Mouse (Mus musculus) right cerebral cortex, adult 18-20 months (tissue): ENCODE measurements around the gene Ccnl1.

Experiments used
- DNase-seq: peaks from one replicate; pipeline ENCODE4 v3.0.0; 2022; ENCODE audit warnings: mixed read lengths

The Ccnl1 gene

DNA sequence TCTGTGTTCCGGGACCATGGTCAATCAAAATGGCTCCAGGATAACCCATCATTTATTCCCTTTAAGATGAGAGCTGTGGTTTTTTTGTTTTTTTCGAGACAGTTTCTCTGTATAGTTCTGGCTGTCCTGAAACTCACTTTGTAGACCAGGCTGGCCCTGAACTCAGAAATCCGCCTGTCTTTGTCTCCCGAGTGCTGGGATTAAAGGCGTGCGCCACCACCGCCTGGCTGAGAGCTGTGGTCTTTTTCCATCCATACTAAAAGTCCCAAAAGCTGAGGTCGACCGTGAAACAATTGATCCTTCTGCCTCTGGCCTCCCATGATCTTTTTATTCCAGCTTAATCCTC lies 764 bp upstream of the Ccnl1 start:
- no peak for DNase-seq

DNA sequence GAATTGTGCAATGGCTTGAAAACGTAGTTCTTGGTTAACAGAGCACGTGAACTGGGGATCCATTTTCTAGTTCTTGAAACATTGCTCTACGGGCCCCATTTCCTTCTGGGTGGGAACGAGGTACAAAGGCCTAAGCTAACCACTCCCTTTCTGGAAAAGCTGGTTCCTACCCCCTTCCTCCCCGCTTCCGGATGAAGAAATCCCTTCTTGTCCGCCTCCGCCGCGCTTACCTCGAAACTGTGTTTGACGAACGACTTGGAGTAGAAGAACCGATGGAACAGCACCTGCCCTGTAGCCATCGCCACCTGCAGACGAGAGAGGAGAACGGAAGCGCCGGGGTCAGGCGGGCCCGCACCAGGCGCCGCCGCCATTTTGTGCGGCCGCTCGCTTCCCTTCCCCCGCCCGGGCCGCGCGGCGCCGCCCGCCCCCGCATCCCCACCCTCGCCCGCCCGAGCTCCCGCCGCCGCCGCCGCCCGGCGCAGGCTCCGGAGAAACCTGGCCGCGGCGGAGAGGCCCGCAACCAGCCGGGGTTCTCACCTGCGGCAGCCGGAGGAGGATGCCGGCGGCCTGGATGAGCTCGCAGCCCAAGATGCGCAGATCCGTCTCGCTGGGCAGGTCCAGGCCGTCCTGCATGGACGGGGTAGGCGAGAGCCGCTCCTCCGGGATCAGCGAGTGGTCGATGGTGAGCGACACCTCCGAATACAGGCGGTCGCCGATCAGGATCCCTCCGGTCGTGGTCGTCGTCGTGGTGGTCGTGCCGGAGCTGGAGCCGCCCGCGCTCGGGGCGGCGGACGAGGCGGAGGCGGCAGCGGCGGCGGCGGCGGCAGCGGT lies 563 bp downstream of the Ccnl1 start:
- peak; percentile 46 for DNase-seq

DNA sequence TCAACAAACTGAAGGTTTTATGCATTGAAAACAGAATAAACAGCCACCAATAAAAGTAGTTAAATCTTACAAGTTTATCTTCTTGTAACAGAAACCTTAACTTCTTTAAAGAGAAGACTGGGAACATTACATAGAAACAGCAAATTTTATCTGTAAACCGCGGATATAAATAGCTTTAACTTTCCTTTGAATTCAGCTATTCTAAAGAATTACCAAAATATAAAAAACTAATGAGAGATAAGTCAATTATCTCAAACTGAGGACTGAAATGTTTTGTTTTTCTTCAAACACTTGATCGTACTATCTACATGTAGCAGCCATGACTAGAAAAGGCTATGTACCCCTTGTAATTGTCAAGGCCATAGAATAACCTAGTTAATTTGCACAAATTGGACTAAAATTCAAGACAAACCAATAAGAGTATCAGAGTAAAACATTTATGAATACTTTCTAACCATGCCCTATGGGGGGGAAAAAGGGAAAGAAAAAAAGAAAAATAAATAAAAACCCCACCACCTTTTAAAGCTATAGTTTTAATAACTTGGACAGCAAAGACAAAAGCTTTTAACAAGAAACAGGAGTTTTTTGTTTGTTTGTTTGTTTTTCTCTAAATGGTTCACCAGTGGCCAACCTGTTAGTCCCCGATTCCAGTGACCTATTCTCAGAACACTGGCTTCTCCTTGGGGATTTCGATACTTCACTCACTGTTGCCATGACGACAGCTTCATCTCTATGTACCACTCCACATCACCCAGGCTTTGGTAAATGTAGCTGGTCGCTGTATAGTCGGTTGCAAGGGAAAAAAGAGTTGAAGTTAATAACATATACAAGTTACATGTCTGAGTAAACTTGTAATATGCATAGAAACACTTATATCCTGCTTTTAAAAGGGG lies 3.3 kb downstream of the Ccnl1 start:
- DNase-seq: no peak

DNA sequence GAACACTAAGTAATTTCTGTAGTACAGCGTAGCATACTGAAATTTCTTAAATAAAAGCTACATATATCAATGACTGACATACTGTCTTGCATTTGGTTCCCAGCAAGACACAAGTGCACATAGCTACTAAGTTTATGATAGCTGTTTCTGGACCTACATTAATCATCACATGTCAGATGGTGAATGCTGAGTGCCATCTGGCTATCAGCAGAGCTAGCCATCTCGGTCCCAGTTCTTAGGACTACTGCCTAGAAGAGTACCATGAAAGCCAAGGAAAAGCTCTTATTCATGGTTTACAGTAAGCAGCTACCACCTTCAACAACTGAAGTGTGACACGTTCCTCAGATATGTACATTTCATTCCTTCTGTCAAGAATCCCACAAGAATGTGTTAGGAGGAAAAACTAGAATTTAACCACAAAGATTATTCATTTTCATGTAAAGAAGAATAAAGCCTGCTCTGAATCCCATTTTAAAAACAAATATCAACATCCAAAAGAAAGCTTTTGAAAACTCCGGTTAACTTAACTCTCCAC lies 7.2 kb downstream of the Ccnl1 start:
- no peak for DNase-seq

DNA sequence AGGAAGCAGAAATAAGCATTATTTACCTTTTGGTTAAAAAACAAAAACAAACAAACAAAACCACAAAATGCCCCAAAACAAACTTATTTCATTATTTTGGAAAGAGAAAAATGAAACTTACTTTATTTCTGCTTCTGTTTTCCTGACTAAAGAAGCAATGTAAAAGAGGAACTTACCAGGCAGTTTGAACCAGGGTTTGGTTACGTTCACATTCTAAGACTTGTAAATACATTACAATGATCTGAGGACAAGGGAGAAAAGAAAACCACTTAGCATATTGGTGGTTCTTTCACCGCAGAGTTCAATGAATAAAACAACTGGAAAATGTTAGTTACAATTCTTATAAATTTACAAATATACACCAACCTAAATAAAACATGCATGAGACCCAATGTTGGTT lies 7.7 kb downstream of the Ccnl1 start:
- DNase-seq: no peak

DNA sequence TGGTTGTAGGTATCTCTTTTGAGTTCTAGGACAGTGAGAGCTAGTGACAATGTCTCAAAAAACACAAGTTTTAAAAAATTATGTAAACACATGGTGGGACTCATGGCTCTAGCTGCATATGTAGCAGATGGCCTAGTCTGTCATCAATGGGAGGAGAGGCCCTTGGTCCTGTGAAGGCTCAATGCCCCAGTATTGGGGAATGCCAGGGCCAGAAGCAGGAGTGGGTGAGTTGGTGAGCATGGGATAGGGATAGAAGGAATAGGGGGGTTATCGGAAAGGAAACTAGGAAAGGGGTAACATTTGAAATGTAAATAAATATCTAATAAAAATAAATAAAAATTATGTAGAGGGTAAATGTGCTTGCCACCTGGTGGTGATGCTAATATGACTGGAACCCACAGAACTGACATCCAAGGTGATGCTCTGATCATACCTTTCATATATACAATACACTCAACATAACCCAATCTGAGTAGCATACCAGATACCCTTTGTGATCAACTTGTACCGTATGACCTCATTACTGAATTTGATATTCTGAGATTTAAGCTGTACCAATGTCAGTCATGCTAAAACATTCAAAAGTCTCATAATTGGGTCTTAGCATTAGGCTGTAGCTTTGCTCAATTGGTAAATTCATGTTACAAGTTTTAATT lies 12.6 kb downstream of the Ccnl1 start:
- no peak for DNase-seq

DNA sequence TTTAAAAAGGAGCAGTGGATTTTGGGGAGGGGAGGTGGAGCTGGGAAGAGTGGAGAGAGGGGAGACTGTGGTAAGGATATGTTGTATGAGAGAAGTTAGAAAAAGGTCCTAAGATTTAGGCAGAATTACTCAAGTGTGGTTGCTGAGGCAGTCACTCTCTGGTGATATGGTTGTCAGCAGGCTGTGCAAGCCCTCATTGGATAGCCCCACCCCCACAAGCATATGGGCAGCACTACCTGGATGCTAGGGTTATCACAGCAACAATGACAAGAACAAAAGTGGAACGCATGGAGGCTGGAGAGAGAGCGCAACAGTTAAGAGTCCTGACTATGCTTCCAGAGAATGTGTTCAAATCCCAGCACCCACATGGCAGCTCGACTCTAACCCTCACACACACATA lies 13.3 kb downstream of the Ccnl1 start:
- no peak for DNase-seq

DNA sequence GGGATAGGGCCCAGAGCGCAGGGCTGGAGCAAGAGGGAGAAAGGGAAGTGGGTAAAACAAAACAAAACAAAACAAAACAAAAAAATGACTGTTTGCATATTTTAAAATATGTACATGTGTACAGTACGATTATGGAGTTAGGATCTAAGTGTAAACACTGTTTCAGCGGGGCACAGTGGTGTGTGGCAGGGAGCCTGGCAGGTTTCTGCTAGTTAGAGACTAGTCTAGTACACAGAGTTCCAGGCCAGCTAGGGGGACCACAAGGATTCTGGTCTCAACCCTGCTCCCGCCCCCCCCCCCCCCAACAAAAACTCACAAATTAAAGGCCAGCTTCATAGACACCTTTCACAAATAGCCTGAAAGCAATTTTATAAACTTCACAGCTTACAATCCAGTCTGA lies 14.6 kb downstream of the Ccnl1 start:
- DNase-seq: no peak

DNA sequence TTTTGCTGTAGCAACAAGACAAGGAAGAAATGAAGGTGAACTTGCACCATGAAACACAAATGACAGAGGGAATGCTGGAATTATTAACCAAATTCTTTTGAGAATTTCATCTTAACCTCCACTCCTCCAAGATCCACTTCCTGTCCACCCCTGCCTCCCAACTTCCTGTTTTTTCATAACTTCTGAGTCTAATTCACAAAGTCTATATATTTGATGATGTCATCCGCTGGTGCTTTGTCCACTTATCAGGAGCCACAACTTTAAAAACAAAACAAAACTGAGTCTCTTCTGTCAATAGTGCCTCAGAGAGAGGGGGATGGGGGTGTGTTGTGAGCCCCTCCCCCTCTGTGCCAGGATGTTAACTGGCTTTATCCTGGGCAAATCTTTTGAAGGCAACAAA lies 17.0 kb downstream of the Ccnl1 start:
- DNase-seq: no peak

DNA sequence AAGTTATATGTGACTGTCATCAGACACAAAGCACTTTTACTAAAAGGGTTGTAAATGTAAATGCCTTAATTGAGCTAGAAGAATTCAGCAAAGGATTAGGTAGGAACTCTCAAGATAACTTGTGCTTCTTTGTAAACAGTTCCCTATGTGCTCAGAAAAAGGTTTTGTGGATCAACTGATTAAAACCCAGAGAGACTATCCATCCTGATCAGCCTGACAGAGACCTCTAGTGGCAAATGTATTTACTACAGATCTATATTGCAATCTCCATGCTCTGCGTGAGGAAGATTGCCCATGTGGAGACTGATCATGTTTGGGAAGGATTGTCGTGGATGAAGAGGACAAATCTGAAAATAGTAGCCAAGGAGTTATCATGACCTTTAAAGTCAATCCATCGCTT lies 19.8 kb downstream of the Ccnl1 start:
- peak; percentile 24 for DNase-seq

DNA sequence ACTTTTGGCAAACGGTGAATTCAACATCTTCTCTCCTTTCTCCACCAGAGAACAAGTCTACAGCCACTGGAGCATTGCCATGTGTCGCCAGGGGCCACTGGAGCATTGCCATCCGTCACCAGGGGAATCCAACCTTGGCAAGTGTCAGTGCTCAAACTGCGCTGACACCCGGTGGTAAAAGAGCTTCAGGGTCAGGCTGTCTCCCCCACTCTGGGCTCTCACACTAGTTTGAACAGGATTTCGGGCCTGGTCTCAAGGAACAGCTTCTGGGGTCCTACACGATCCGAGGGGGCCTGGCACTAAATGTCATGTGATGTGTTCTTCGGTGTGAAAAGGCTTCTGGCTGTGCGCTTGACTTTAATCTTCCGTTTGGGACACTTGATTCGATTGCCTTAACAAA lies 21.7 kb downstream of the Ccnl1 start:
- no peak for DNase-seq

DNA sequence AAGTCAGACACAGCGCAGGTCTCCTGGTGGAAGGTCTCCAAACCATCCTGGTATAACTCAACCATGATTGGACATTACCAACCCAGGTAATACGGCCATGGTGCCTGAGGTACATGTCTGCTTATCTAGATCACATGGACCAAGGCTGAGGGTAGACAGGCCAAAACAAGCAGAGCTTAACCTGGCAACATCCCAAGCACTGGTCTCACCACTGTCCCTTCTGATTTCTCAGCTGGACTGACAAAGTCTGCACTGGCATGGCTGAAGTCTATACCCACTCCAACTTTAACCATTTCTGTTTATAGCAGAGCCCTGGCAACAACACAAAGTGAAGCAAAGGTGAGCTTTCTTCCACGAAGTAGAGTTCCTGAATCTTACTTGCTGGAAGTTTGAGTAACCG lies 22.9 kb downstream of the Ccnl1 start:
- DNase-seq: no peak

DNA sequence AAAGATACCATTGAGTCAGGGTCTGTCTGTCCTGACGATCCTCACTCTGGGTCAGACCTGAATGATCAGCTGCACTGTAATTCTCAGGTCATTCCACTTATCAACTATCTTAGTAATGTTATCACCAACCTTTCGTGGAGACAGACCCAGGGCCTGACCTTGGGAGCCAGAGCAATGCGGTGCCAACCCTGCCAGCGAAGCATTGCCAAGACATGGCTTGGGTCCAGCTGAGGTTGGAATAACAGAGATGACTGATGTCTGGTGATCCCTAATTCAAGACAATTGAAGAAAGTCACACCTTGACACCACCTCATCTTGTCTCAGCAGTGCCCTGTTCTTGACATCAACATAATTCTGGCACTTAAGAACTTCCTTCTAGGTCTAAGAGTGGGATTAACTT lies 24.3 kb downstream of the Ccnl1 start:
- no peak for DNase-seq

DNA sequence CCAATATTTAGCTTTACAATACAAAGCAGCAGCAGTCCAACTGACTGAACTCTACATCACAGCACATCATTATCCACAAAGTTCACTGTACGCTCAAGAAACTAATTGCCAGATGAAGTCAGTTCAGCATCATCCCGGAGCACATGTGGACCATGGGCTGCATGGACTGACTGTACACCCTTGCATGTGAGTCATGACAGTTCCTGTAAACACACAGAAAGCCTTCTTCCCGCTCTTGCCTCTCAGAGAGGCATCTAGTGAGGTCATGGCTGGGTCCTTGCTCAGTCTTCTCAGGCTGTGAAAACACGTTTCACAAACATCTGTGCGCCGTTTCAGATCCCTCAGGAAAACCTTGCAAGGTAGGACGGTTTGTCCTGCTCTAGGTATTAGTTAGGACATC lies 26.5 kb downstream of the Ccnl1 start:
- DNase-seq: no peak

DNA sequence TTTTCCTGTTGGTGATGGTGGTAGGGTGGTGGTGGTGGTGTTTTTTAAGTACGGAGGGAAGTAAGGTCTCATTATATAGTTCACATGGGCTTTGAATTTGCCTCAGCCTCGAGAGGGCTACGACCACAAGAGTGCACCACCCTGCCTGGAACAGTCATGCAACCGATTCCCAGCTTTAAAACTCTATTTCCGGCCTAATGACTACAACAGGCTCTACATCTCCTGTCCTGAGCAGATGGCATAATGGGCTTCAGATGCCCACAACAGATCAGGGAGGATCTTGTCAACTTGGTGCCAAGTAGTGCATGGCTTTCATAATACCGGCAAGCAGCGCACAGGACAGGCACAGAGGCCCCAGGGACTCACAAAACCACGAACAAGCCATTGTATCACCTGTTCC lies 27.4 kb downstream of the Ccnl1 start:
- DNase-seq: no peak

DNA sequence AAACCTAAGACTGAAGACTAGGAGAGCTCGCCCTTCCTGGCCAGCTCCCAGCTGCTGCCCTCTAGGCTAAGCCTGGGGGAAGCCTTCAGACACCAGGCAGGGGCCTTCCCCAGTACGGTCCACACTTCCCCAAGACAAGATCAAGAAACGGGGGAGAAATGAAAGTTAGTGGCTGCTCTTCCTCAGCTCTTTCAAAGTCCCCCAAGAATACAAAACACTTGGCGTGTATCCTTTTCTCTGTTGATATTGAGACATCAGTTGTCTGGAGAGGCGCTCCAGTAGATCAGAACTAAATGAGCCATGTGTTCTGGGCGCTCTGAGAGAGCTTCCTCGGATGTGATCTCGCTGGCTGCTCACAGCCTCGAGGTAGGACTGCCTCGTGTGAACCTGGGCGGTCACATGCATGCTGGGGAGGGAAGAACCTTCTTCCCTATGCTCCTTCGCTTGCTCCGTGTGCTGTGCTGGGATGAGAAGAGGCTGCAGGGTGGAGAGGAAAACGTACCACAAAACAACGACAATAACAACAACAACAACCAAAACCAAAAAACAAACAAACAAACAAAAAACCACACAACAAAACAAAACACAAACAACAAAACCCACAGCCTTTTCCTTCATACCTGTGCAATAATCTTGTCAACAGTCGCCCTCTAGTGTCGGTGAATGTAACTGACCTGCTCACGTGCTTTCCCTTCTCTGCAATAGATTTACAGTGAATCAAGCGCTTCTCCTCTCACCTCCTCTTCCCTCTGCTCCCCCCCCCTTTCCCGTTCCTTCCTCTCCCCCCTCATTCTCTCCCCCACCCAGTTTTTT lies 28.0 kb downstream of the Ccnl1 start:
- peak; percentile 77 for DNase-seq

DNA sequence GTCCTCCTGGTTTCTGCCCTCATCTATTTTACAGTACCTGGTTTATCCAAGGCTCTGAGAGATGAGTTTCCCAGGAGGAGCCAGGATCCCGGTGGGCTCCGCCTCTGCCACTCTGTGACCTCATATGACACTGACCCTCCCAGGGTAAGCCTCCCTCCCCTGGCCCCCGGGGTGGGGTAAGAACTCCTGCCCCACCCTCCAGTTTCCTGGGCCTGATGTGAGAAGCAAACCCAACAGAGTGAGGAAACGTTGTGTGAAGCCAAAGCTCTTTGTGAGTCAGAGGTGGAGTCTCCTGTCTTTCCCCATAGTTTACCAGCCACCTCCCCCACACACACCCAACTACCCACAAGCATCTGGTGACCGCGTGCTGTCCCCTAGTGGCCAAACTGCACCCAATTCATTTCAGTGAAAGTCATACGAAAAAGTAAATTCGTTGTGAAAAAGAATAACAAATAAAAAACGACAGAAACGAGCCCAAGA lies 28.7 kb downstream of the Ccnl1 start:
- peak; percentile 75 for DNase-seq

DNA sequence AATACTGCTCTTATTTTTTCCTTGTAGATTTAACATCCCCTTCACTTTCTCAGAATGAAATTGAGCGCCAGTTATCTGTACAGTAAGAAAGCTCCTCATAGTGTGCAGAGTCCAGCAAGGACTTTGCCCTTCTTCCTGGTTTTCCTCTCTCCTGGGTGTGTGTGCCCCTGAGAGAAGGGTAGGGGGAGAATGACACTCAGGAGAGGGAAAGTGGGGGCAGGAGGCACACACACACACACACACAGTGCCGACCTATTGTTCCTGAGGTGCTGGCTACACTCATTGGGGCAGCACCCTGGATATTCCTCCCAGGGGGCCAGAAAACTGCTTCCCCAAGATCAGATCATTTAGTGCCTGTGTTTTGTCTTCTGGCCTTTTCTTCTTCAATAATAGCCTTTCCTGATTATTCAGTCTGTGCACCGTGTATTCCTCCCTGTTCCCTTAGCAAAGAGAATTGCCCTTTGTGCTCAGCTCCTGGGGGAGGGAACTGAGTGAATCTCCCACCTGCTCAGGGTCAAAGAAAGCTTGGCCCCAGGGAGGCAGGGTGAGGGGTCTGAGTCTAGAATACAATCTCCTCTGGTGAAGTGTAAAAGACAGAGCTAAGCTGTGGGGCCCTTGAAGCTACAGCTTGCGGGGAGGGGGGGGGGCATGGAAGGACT lies 29.3 kb downstream of the Ccnl1 start:
- no peak for DNase-seq

DNA sequence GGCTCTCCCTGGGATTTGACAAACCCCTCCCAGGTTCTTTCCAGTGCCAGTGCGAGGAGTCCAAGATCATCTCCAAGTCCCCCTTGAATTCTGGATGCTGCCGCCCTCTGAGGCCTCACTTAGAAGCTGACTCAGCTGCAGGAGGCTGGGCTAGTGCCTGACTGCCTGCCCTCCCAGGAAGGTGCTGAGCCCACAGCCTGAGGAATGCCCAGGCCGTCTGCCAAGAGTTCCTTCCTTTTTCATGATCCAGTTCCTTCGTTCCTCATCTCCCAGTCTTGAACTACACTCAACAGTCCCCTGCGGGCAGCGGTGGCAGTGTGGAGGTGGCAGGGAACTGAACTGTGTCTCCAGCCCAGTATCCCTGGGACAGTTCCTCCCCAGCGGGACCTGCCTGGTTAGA lies 30.4 kb downstream of the Ccnl1 start:
- peak; percentile 24 for DNase-seq

DNA sequence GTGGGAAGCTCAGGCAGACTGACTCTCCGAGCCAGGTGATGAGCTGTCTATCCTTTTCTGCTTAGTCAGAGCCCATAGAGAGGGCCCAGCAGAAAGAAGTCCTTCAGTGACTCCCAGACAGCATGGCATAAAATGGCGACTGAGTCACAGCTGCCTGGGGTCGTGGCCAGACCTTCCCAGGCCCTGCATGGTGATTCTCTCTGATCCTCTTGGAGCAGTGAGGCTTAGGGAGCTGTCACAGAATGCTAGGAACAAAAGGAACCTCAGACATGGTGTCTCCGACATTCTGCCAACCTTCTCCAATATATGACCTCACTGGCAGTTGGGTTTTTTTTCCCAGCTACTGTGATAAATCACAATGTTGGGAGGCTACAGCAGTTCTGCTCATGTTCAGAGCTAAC lies 30.9 kb downstream of the Ccnl1 start:
- DNase-seq: no peak

DNA sequence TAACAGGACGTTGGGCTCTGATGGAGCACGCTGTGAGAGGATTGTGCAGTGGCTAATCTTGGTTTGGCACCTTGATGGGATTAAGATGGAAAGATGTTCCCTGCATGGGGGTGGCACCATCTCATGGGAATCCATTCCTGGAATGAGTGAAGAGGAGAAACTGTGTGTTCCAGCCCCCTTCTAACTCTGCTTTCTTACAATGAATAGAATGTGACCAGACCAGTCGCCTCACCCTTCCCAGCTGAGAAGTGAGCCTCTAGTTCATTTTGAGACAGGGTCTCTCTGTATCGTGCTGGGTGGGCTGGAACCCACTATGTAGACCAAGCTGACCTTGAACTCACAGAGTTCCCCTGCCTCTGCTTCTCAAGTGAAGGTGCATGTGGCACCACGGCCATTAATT lies 31.6 kb downstream of the Ccnl1 start:
- DNase-seq: no peak
